Mouse (Mus musculus) retina, postnatal 1 day (tissue): ENCODE measurements around the gene Tarsl2.

Source experiments
- DNase-seq: peaks from one replicate; pipeline ENCODE4 v3.0.0-alpha.2; 2012

Gene Tarsl2

DNA sequence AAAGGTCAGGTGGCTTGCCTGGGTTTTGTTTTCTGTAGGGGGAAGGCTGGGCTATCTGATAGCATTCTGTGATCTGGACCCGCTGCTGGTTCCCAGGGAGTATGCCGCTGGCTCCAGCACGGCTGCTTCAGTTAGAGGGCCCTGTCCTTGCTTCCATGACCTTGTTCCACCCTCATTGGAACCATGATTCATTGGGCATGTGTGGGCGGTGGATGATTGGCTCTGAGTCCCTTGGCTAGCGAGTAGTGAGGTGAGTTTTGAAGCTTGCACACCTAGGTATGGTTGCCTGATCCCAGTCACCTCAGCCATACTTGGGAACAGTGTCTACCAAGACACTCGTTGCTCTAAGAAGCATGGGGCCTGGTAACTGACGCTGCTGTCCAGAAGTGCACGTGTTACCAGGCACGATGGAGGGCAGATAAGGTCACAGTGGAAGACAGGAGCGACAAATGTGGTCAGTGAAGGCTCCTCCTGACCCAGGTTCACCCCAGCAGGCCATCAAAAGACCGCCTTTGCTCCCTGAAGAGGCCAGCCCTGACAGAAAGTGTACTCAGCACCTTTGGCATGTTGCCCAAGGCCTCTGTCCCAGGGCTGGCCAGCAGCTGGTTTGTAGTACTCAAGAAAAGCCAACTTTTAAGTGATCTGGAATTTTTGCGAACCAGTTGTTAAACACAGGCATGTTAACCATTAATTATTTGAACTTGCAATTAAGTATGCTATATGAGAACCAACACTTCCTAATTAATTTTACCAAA lies 92.8 kb downstream of the Tarsl2 start:
- DNase-seq: peak; percentile 2
